Mouse (Mus musculus): Measurements from ENCODE around the gene Ppp1r13b. TPM values are rescaled to one million over a fixed set of nuclear protein-coding genes. Genes with fewer than 3 reads are reported as not detected.
A peak's percentile ranks its signal among the peaks of the same experiment; 100 is the strongest.

Gene Ppp1r13b
- polyA plus RNA-seq, 1 experiment from 2014 or later = 3.4 TPM

DNA sequence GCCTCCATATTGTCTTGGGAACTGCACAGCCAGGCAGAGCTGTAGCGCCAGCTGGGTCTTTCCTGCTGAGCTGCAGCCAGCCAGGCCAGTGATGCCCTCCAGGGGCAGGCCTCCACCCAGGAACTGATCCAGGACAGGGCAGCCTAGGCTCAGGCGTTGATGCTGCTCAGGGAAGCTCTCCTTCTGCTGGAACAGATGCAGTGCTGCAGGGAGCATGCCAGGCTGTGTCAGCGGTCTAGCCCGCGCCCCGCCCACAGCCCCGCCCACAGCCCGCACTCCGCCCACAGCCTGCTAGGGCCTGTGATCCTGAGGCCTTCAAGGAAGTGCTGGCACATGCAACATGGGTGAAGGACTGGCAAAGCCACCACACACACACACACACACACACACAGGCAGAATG, 98.1 kb downstream of the Ppp1r13b start:
- H3K9me3 ChIP-seq (replicated peaks) = no peaks in the 10 kb centered on the region
- WGBS (ENCODE audit: insufficient replicate concordance) = 7% methylated on average over 9 of the region's 9 CpGs
- no peak overlapping the region for H3K4me3 ChIP-seq (replicated peaks)
- peak; percentile 65 for DNase-seq
- H3K27me3 ChIP-seq = no peaks in the 10 kb centered on the region
- peak overlapping the region; percentile 53 for H3K27ac ChIP-seq
- no peak for ATAC-seq (ENCODE audit: low read depth)
- H3K36me3 ChIP-seq = peaks cover 68% of the 10 kb centered on the region
- H3K4me1 ChIP-seq (replicated peaks) = peaks cover 52% of the 10 kb centered on the region
- peak overlapping the region; percentile 15; the same call in 1 of the 2 replicates for H3K4me2 ChIP-seq
- H3K9ac ChIP-seq = peak overlapping the region; percentile 26; the same call in 1 of the 2 replicates

GRCm38 (mm10) chr12:111808775-111809174, 99.1 kb downstream of the Ppp1r13b start:
- Histone ChIP-seq H3K4me1 (replicated peaks) (peaks cover 50% of the 10 kb centered on the region), H3K27me3 (no peaks in the 10 kb centered on the region), H3K9ac (no peak overlapping the region), H3K9me3 (replicated peaks) (no peaks in the 10 kb centered on the region), H3K4me2 (no peak overlapping the region), H3K27ac (no peak overlapping the region), H3K4me3 (replicated peaks) (no peak overlapping the region), H3K36me3 (peaks cover 78% of the 10 kb centered on the region)
- 84% methylated on average over 6 of the region's 6 CpGs for WGBS (ENCODE audit: insufficient replicate concordance)
- DNase-seq = no peak
- ATAC-seq (ENCODE audit: low read depth) = no peak

- Histone ChIP-seq H3K9me3 (replicated peaks) (no peaks in the 10 kb centered on the region), H3K36me3 (peaks cover 81% of the 10 kb centered on the region), H3K4me3 (replicated peaks) (no peak overlapping the region), H3K27ac (no peak overlapping the region), H3K9ac (no peak overlapping the region), H3K27me3 (no peaks in the 10 kb centered on the region), H3K4me1 (replicated peaks) (peaks cover 6% of the 10 kb centered on the region; the same call in 1 of the 2 replicates), H3K4me2 (no peak overlapping the region)
- DNase-seq (no peak), ATAC-seq (ENCODE audit: low read depth) (no peak)
- 78% methylated on average over 5 of the region's 5 CpGs for WGBS (ENCODE audit: insufficient replicate concordance)
Measured at GRCm38 (mm10) chr12:111803538-111803937, 104.4 kb downstream of the Ppp1r13b start.

- no peak overlapping the region for H3K9ac ChIP-seq
- peaks cover 77% of the 10 kb centered on the region for H3K36me3 ChIP-seq
- no peak overlapping the region for H3K4me3 ChIP-seq (replicated peaks)
- WGBS (ENCODE audit: insufficient replicate concordance) = 76% methylated on average over 10 of the region's 10 CpGs
- no peak overlapping the region for H3K27ac ChIP-seq
- ATAC-seq (ENCODE audit: low read depth) (no peak), DNase-seq (no peak)
- no peaks in the 10 kb centered on the region for H3K9me3 ChIP-seq (replicated peaks)
- no peaks in the 10 kb centered on the region for H3K4me1 ChIP-seq (replicated peaks)
- no peaks in the 10 kb centered on the region for H3K27me3 ChIP-seq
- no peak overlapping the region for H3K4me2 ChIP-seq
Measured at GRCm38 (mm10) chr12:111800459-111801183, 107.3 kb downstream of the Ppp1r13b start.

DNA sequence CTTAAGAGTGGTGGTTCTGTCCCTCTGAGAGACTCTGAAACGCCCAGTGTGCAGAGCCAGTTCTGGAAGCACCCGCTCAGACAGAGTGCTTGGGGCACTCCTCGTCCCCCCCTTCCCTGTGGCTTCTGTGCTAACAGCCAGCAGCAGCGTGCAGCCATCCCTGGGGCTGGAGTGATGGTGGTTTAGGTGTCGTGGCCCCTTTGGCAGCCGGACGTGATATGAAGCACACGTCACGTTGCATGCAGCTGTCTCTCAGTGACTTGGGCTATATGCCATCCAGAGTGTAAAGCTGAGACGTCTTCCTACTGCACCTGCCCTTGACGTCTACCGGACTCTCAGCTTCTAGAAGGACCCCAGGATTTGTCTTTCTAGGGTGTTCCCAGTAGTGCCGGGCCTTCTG, 109.4 kb downstream of the Ppp1r13b start:
- Histone ChIP-seq H3K9ac (no peak overlapping the region), H3K4me1 (replicated peaks) (peaks cover 12% of the 10 kb centered on the region), H3K27ac (no peak overlapping the region), H3K36me3 (peaks cover 77% of the 10 kb centered on the region), H3K4me3 (replicated peaks) (no peak overlapping the region), H3K4me2 (no peak overlapping the region), H3K9me3 (replicated peaks) (no peaks in the 10 kb centered on the region), H3K27me3 (no peaks in the 10 kb centered on the region)
- DNase-seq = no peak
- WGBS (ENCODE audit: insufficient replicate concordance) = 84% methylated on average over 13 of the region's 13 CpGs
- no peak for ATAC-seq (ENCODE audit: low read depth)

DNA sequence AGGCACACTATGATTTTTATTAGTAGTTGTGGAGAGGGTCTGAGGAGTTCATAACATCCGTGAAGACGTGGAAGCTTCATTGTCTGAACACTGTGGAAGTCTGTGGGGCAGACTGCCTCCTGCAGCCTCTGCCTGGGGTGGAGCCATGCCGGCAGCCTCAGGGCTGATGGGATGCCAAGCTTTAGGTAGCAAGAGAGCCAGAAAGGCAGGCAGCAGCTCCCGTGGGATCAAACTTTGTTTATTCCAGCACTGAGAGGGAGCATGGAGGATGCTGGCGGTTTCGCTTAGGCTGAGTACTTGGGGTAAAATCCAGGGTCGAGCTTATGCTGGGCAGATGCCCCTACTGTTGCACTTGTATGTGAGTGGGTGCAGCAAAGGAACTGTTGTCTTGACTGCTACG, 110.7 kb downstream of the Ppp1r13b start:
- no peak for ATAC-seq (ENCODE audit: low read depth)
- DNase-seq = no peak
- Histone ChIP-seq H3K36me3 (peaks cover 76% of the 10 kb centered on the region), H3K27me3 (no peaks in the 10 kb centered on the region), H3K9me3 (replicated peaks) (no peaks in the 10 kb centered on the region), H3K4me2 (no peak overlapping the region), H3K4me3 (replicated peaks) (no peak overlapping the region), H3K9ac (no peak overlapping the region), H3K27ac (no peak overlapping the region), H3K4me1 (replicated peaks) (peaks cover 13% of the 10 kb centered on the region)
- 83% methylated on average over 8 of the region's 8 CpGs for WGBS (ENCODE audit: insufficient replicate concordance)

DNA sequence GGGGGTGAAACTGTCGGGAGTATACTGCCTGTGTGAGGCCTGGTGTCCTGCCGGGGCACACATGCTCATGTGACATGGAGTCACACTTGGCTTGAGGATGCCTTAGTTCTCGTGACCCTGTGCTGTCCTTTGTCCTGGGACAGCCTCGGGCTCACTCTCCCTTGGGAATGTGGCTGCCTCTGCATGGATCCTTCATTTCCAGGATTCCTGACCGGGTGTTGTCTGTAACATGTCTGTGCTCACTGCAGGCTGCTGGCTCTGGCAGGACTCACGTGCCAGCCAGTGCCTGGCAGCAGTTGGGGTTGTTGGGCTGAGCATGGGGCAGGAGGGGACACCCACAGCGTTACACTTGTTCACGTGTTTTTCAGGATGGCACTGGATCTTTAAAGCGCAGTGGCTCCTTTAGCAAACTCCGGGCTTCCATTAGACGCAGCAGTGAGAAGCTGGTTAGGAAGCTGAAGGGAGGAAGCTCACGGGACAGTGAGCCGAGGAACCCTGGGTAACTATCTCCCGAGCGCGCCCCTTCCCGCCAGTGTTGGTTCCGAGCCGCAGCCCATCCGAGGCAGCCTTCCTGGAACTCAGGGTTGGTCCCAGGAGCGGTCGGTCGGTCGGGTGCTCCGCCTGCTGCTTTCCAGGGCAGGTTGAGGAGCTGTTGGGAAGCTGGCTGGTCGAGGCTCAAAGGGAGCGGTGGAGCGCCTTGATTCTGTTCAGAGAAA, 112.6 kb downstream of the Ppp1r13b start:
- no peaks in the 10 kb centered on the region for H3K9me3 ChIP-seq (replicated peaks)
- no peak overlapping the region for H3K9ac ChIP-seq
- no peak overlapping the region for H3K27ac ChIP-seq
- H3K4me3 ChIP-seq (replicated peaks) = no peak overlapping the region
- no peak overlapping the region for H3K4me2 ChIP-seq
- peaks cover 81% of the 10 kb centered on the region for H3K36me3 ChIP-seq
- H3K27me3 ChIP-seq = no peaks in the 10 kb centered on the region
- no peak for ATAC-seq (ENCODE audit: low read depth)
- peaks cover 16% of the 10 kb centered on the region for H3K4me1 ChIP-seq (replicated peaks)
- DNase-seq = no peak
- WGBS (ENCODE audit: insufficient replicate concordance) = 89% methylated on average over 28 of the region's 28 CpGs

DNA sequence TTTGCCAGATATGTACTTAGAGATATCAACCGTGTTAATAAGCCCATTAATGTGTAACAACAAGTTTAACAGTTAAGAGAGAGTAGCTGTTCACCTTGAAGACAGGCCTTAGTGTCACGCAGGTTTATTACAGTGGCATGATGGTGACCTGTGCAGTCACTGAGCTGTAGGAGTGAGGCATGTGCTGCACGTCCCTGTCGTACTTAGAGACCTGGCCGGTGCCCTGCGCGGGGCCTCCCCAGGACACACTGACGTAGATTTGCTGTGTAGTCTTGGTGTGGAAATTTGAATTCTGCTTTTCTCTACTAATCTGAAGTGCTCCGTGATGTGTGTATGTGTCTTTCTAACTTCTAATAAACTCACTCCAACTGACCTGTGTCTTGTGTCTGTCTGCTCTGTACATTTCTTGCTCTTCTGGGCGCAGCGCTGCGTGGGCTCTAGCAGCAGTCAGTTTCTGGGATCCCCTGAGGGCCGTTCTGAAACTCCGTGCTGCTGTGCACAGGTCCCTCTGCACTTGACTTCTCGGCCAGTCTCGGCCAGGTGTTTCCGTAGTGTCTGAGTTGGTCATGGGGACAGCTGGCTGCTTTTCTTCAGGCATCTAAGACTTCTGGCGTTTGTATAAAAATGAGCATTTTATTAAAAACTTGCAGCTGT, 113.3 kb downstream of the Ppp1r13b start:
- Histone ChIP-seq H3K9ac (0 out of 2 replicates have a peak overlapping the region, but pooled peaks have one; percentile 31), H3K27ac (no peak overlapping the region), H3K4me1 (replicated peaks) (peaks cover 22% of the 10 kb centered on the region), H3K4me2 (no peak overlapping the region), H3K4me3 (replicated peaks) (no peak overlapping the region), H3K36me3 (peaks cover 88% of the 10 kb centered on the region), H3K9me3 (replicated peaks) (no peaks in the 10 kb centered on the region), H3K27me3 (no peaks in the 10 kb centered on the region)
- DNase-seq (no peak), ATAC-seq (ENCODE audit: low read depth) (no peak)
- 90% methylated on average over 18 of the region's 18 CpGs for WGBS (ENCODE audit: insufficient replicate concordance)

DNA sequence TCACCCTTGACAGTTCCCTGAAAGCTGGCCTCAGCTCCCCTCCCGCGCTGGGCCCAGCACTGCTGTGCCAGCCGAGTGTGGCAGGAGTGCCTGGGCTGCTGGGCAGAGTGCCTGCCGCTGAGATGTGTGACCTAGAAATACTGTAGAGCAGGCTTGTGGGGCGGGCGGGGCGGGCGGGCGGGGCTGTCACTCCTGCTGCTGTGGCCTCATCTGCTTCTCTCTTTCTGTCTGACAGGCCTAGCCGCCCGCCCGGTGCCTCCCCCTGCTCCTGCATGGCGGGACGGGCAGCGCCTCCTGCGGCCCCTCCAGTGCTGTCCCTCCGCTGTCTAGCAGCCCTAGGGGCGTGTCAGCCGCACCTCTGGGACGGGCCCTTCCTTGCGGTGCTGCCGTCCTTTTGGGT, 113.8 kb downstream of the Ppp1r13b start:
- peak; percentile 69 for ATAC-seq (ENCODE audit: low read depth)
- H3K4me1 ChIP-seq (replicated peaks) = peaks cover 27% of the 10 kb centered on the region
- 41% methylated on average over 22 of the region's 22 CpGs for WGBS (ENCODE audit: insufficient replicate concordance)
- peaks cover 94% of the 10 kb centered on the region for H3K36me3 ChIP-seq
- H3K27ac ChIP-seq = no peak overlapping the region
- no peak overlapping the region for H3K4me2 ChIP-seq
- H3K9ac ChIP-seq = 0 out of 2 replicates have a peak overlapping the region, but pooled peaks have one; percentile 31
- H3K4me3 ChIP-seq (replicated peaks) = no peak overlapping the region
- no peaks in the 10 kb centered on the region for H3K27me3 ChIP-seq
- H3K9me3 ChIP-seq (replicated peaks) = no peaks in the 10 kb centered on the region
- peak; percentile 44 for DNase-seq

GRCm38 (mm10) chr12:111791474-111792104, 116.3 kb downstream of the Ppp1r13b start:
- Histone ChIP-seq H3K4me1 (replicated peaks) (peaks cover 42% of the 10 kb centered on the region), H3K27ac (no peak overlapping the region), H3K9ac (no peak overlapping the region), H3K4me2 (no peak overlapping the region), H3K36me3 (peaks cover 97% of the 10 kb centered on the region), H3K9me3 (replicated peaks) (no peaks in the 10 kb centered on the region), H3K27me3 (no peaks in the 10 kb centered on the region), H3K4me3 (replicated peaks) (no peak overlapping the region)
- no peak for ATAC-seq (ENCODE audit: low read depth)
- no peak for DNase-seq
- 84% methylated on average over 13 of the region's 13 CpGs for WGBS (ENCODE audit: insufficient replicate concordance)

GRCm38 (mm10) chr12:111790631-111791030, 117.3 kb downstream of the Ppp1r13b start:
- H3K4me3 ChIP-seq (replicated peaks) = no peak overlapping the region
- peaks cover 51% of the 10 kb centered on the region for H3K4me1 ChIP-seq (replicated peaks)
- H3K36me3 ChIP-seq = peaks cover 97% of the 10 kb centered on the region
- H3K9ac ChIP-seq = no peak overlapping the region
- 72% methylated on average over 7 of the region's 7 CpGs for WGBS (ENCODE audit: insufficient replicate concordance)
- peak overlapping the region; percentile 72 for H3K27ac ChIP-seq
- DNase-seq (no peak), ATAC-seq (ENCODE audit: low read depth) (no peak)
- H3K9me3 ChIP-seq (replicated peaks) = no peaks in the 10 kb centered on the region
- no peaks in the 10 kb centered on the region for H3K27me3 ChIP-seq
- H3K4me2 ChIP-seq = no peak overlapping the region

Measured in liver, embryonic 13.5 days (tissue).